Mouse (Mus musculus) forebrain, embryonic 16.5 days (tissue): ENCODE data around the gene Umod. TPM values are rescaled to one million over a fixed set of nuclear protein-coding genes. Genes with fewer than 3 reads are reported as not detected.

Experiments used
- ATAC-seq: fragments of 200-750 bp; cut with Nextera tagmentation; 2 replicates; pipeline ENCODE4 v1.8.0; 2017; ENCODE audit warnings: mild to moderate bottlenecking, moderate library complexity
- H3K27ac ChIP-seq: fragments of 300-500 bp; sonication (generic); 2 replicates; pipeline ENCODE4 v1.5.1; 2014; ENCODE audit warnings: low read length, control low read depth
- H3K27me3 ChIP-seq: fragments of 300-500 bp; sonication (generic); replicated peaks from 2 replicates; pipeline ENCODE4 v1.6.1; 2014; ENCODE audit warnings: low read length; ENCODE audit not compliant: control insufficient read depth, insufficient read depth
- H3K36me3 ChIP-seq: fragments of 300-500 bp; sonication (generic); 2 replicates; pipeline ENCODE4 v1.6.1; 2014; ENCODE audit not compliant: control insufficient read depth, insufficient read depth
- H3K4me1 ChIP-seq: fragments of 300-500 bp; sonication (generic); replicated peaks from 2 replicates; pipeline ENCODE4 v1.6.1; 2014; ENCODE audit warnings: low read length; ENCODE audit not compliant: control insufficient read depth, insufficient read depth
- H3K4me2 ChIP-seq: fragments of 300-500 bp; sonication (generic); 2 replicates; pipeline ENCODE4 v1.6.1; 2014; ENCODE audit warnings: mild to moderate bottlenecking, low read length, control low read depth
- H3K4me3 ChIP-seq: fragments of 300-500 bp; sonication (generic); replicated peaks from 2 replicates; pipeline ENCODE4 v1.5.1; 2014; ENCODE audit warnings: mild to moderate bottlenecking, low read length, control low read depth
- H3K9ac ChIP-seq: fragments of 300-500 bp; sonication (generic); replicated peaks from 2 replicates; pipeline ENCODE4 v1.6.1; 2014; ENCODE audit warnings: low read depth, low read length, control low read depth
- H3K9me3 ChIP-seq: fragments of 300-500 bp; sonication (generic); 2 replicates; pipeline ENCODE4 v1.6.1; 2016; ENCODE audit warnings: low read length; ENCODE audit not compliant: control insufficient read depth
- WGBS: fragments of 180-500 bp; shearing (Covaris S2); extraction: QIAGEN DNeasy Blood & Tissue Kit; methylation state at CpG from one replicate; pipeline ENCODE4 v1.1.7; 2014; 5-methylcytosine and 5-hydroxymethylcytosine counted together
- polyA plus RNA-seq: library from polyadenylated mRNA; unstranded; fragments of >200 nt; fragmentation: Nextera tagmentation; extraction: Ambion mirVana; gene quantifications from 2 replicates; pipeline ENCODE4 v1.2.1, GENCODE M21; 2015

Gene Umod
- polyA plus RNA-seq = not detected in 2 replicates

GRCm38 (mm10) chr7:119479256-119479655 lies at the start of gene Umod:
TSS of gene Umod (minus strand) at chr7:119479282.
- Histone ChIP-seq H3K27ac (no peak within 1 kb of the TSS), H3K4me1 (no peaks in the 10 kb centered on the region), H3K4me2 (no peak within 1 kb of the TSS), H3K4me3 (no peak within 1 kb of the TSS), H3K27me3 (no peaks in the 10 kb centered on the region), H3K36me3 (no peaks in the 10 kb centered on the region), H3K9me3 (no peaks in the 10 kb centered on the region), H3K9ac (no peak within 1 kb of the TSS)
- ATAC-seq = no peak

- Histone ChIP-seq H3K9me3 (no peaks in the 10 kb centered on the region), H3K4me3 (no peak overlapping the region), H3K4me2 (no peak overlapping the region), H3K4me1 (peaks cover 10% of the 10 kb centered on the region), H3K36me3 (no peaks in the 10 kb centered on the region), H3K27me3 (no peaks in the 10 kb centered on the region), H3K27ac (no peak overlapping the region), H3K9ac (no peak overlapping the region)
- WGBS = 85% methylated on average over 7 of the region's 7 CpGs
- no peak for ATAC-seq
Measured at GRCm38 (mm10) chr7:119528617-119529016, 49.5 kb upstream of the Umod start.

GRCm38 (mm10) chr7:119527548-119527947 lies 48.5 kb upstream of the Umod start:
- H3K9ac ChIP-seq = no peak overlapping the region
- peaks cover 10% of the 10 kb centered on the region for H3K4me1 ChIP-seq
- no peaks in the 10 kb centered on the region for H3K27me3 ChIP-seq
- H3K4me3 ChIP-seq = no peak overlapping the region
- no peak overlapping the region for H3K4me2 ChIP-seq
- H3K36me3 ChIP-seq = no peaks in the 10 kb centered on the region
- no peak overlapping the region for H3K27ac ChIP-seq
- 42% methylated on average over 2 of the region's 2 CpGs for WGBS
- ATAC-seq = no peak
- no peaks in the 10 kb centered on the region for H3K9me3 ChIP-seq

GRCm38 (mm10) chr7:119527135-119527534 lies 48.1 kb upstream of the Umod start:
- H3K27ac ChIP-seq = no peak overlapping the region
- no peaks in the 10 kb centered on the region for H3K36me3 ChIP-seq
- no peak overlapping the region for H3K9ac ChIP-seq
- H3K4me2 ChIP-seq = no peak overlapping the region
- H3K4me3 ChIP-seq = no peak overlapping the region
- WGBS = 88% methylated on average over 1 of the region's 1 CpGs
- H3K9me3 ChIP-seq = no peaks in the 10 kb centered on the region
- no peak for ATAC-seq
- H3K4me1 ChIP-seq = peaks cover 10% of the 10 kb centered on the region
- H3K27me3 ChIP-seq = no peaks in the 10 kb centered on the region

GRCm38 (mm10) chr7:119526486-119526885 lies 47.4 kb upstream of the Umod start:
- Histone ChIP-seq H3K9me3 (no peaks in the 10 kb centered on the region), H3K4me1 (peaks cover 10% of the 10 kb centered on the region), H3K4me2 (0 out of 2 replicates have a peak overlapping the region, but pooled peaks have one; percentile 2), H3K4me3 (no peak overlapping the region), H3K9ac (no peak overlapping the region), H3K27me3 (no peaks in the 10 kb centered on the region), H3K27ac (no peak overlapping the region), H3K36me3 (no peaks in the 10 kb centered on the region)
- 11% methylated on average over 13 of the region's 13 CpGs for WGBS
- no peak for ATAC-seq

GRCm38 (mm10) chr7:119525881-119526281 lies 46.8 kb upstream of the Umod start:
- Histone ChIP-seq H3K4me1 (peaks cover 10% of the 10 kb centered on the region), H3K9ac (no peak overlapping the region), H3K36me3 (no peaks in the 10 kb centered on the region), H3K4me3 (no peak overlapping the region), H3K9me3 (no peaks in the 10 kb centered on the region), H3K4me2 (no peak overlapping the region), H3K27ac (no peak overlapping the region), H3K27me3 (no peaks in the 10 kb centered on the region)
- ATAC-seq = peak; percentile 66
- WGBS = 7% methylated on average over 2 of the region's 2 CpGs

- H3K4me1 ChIP-seq = peaks cover 10% of the 10 kb centered on the region
- H3K4me2 ChIP-seq = no peak within 1 kb of the TSS
- WGBS = 73% methylated on average over 4 of the region's 4 CpGs
- H3K4me3 ChIP-seq = no peak within 1 kb of the TSS
- H3K9me3 ChIP-seq = no peaks in the 10 kb centered on the region
- no peak within 1 kb of the TSS for H3K27ac ChIP-seq
- H3K9ac ChIP-seq = no peak within 1 kb of the TSS
- H3K27me3 ChIP-seq = no peaks in the 10 kb centered on the region
- ATAC-seq = no peak
- no peaks in the 10 kb centered on the region for H3K36me3 ChIP-seq
Measured at GRCm38 (mm10) chr7:119523389-119523788, 44.3 kb upstream of the Umod start, which contains the start of gene Pdilt. TSS of gene Pdilt (minus strand) at chr7:119523489.

- Histone ChIP-seq H3K9me3 (no peaks in the 10 kb centered on the region), H3K27me3 (no peaks in the 10 kb centered on the region), H3K9ac (no peak overlapping the region), H3K4me3 (no peak overlapping the region), H3K4me1 (peaks cover 10% of the 10 kb centered on the region), H3K4me2 (no peak overlapping the region), H3K27ac (no peak overlapping the region), H3K36me3 (no peaks in the 10 kb centered on the region)
- ATAC-seq = no peak
- WGBS = 89% methylated on average over 1 of the region's 1 CpGs
Measured at GRCm38 (mm10) chr7:119522385-119522784, 43.3 kb upstream of the Umod start.

GRCm38 (mm10) chr7:119521816-119522215 lies 42.7 kb upstream of the Umod start:
- no peak overlapping the region for H3K27ac ChIP-seq
- H3K9me3 ChIP-seq = no peaks in the 10 kb centered on the region
- ATAC-seq = no peak
- H3K4me1 ChIP-seq = peaks cover 10% of the 10 kb centered on the region
- no peaks in the 10 kb centered on the region for H3K27me3 ChIP-seq
- H3K4me3 ChIP-seq = no peak overlapping the region
- no peaks in the 10 kb centered on the region for H3K36me3 ChIP-seq
- H3K9ac ChIP-seq = no peak overlapping the region
- 79% methylated on average over 3 of the region's 3 CpGs for WGBS
- H3K4me2 ChIP-seq = no peak overlapping the region

- H3K4me3 ChIP-seq = no peak overlapping the region
- no peaks in the 10 kb centered on the region for H3K36me3 ChIP-seq
- H3K9me3 ChIP-seq = no peaks in the 10 kb centered on the region
- no peak for ATAC-seq
- WGBS = 48% methylated on average over 5 of the region's 5 CpGs
- no peaks in the 10 kb centered on the region for H3K27me3 ChIP-seq
- H3K4me2 ChIP-seq = no peak overlapping the region
- no peak overlapping the region for H3K9ac ChIP-seq
- H3K4me1 ChIP-seq = no peaks in the 10 kb centered on the region
- no peak overlapping the region for H3K27ac ChIP-seq
Measured at GRCm38 (mm10) chr7:119519654-119520053, 40.6 kb upstream of the Umod start.
